Mouse (Mus musculus) inflammation-experienced regulatory T-cells, adult 6 months (primary cell): ENCODE data around the gene Manbal. TPM values are rescaled to one million over a fixed set of nuclear protein-coding genes. Genes with fewer than 3 reads are reported as not detected.

ENCODE experiments used
- ATAC-seq: one replicate; pipeline ENCODE4 v1.8.0; 2017
- polyA plus RNA-seq, 3 experiments: library from polyadenylated mRNA; unstranded; fragments of 100-300 nt; shearing (Covaris generic); gene quantifications; one replicate each; pipeline ENCODE4 v1.2.1; 2017

The Manbal gene
- polyA plus RNA-seq, 3 experiments from 2014 or later, result 41.4 to 46.8 (median 44.1) TPM

DNA sequence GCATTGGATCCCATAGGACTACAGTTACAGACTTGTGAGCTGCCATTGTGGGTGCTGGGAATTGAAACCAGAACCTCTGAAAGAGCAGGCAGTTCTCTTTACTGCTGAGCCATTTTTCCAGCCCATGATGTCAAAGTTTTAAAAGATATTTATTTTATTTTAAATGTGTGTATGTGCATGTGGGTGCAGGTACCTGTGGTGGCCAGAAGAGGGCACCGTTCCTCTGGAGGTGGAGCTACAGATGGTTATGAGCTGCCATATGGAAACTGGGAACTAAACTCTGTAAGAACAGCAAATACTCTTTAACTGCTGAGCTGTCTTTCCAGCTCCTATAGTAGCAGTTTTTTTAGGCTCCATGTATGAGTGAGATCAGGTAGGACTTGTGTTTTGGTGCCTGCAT lies 74.0 kb downstream of the Manbal start:
- ATAC-seq, result no peak

Other genes starting within 250 kb of the Manbal start
- 100 to 1,000 TPM; 383 to 537 (median 471) TPM for gene Samhd1, start 232.3 kb upstream of the Manbal start, polyA plus RNA-seq
- gene Rbl1, start 163.1 kb upstream of the Manbal start, polyA plus RNA-seq, result 10 to 100 TPM; 18.6 to 30.7 (median 21.8) TPM
- 100 to 1,000 TPM; 197 to 242 (median 205) TPM for gene Rpn2, start 88.6 kb upstream of the Manbal start, polyA plus RNA-seq
- gene Mroh8, start 88.0 kb upstream of the Manbal start, polyA plus RNA-seq, result under 1 TPM in 1 of 3 experiments, not detected in 2; 0.09 TPM
- gene Ghrh, start 20.1 kb upstream of the Manbal start, polyA plus RNA-seq, result not detected
- 1 to 10 TPM in 2 of 3 experiments, under 1 TPM in 1; 0.43 to 2.1 (median 1.0) TPM for gene Src, start 50.9 kb downstream of the Manbal start, polyA plus RNA-seq
- gene Nnat, start 192.5 kb downstream of the Manbal start, polyA plus RNA-seq, result under 1 TPM in 1 of 3 experiments, not detected in 2; 0.67 TPM
- 10 to 100 TPM; 13.9 to 21.2 (median 15.1) TPM for gene Blcap, start 203.7 kb downstream of the Manbal start, polyA plus RNA-seq